Mouse (Mus musculus): ENCODE data around the gene Dap3. TPM values are rescaled to one million over a fixed set of nuclear protein-coding genes. Genes with fewer than 3 reads are reported as not detected.
"Not testable (repeated sequence)": the region's sequence is repeated elsewhere in the genome, so short reads cannot be mapped to it uniquely, and the experiment has no call there.

The Dap3 gene
- total RNA-seq, 2 experiments from 2014 or later: 65.5 to 79.9 TPM

- no peak for TF ChIP-seq CTCF (IDR thresholded peaks at IDR 0.05)
- intact Hi-C loops (cut with DNase I): no loop called here
- no peak for DNase-seq
- Histone ChIP-seq H3K4me3 (no peak overlapping the region), H3K27ac (no peak overlapping the region)
These were observed 45.2 kb downstream of the Dap3 start for GRCm38 (mm10) chr3:88905741-88906140.

GRCm38 (mm10) chr3:88905209-88905608 is 45.8 kb downstream of the Dap3 start:
- intact Hi-C loops (cut with DNase I): no loop called here
- Histone ChIP-seq H3K27ac (no peak overlapping the region), H3K4me3 (no peak overlapping the region)
- DNase-seq: no peak
- no peak for TF ChIP-seq CTCF (IDR thresholded peaks at IDR 0.05)

- H3K27ac ChIP-seq: no peak overlapping the region
- H3K4me3 ChIP-seq: no peak overlapping the region
- no peak for DNase-seq
- intact Hi-C loops (cut with DNase I): no loop called here
- TF ChIP-seq CTCF (IDR thresholded peaks at IDR 0.05): no peak
These were observed 46.2 kb downstream of the Dap3 start for GRCm38 (mm10) chr3:88904803-88905202.

- intact Hi-C loops (cut with DNase I); DNase-seq; H3K4me3 ChIP-seq; H3K27ac ChIP-seq: not testable (repeated sequence)
These were observed 58.0 kb downstream of the Dap3 start for GRCm38 (mm10) chr3:88893011-88893410.

- DNase-seq; H3K27ac ChIP-seq; intact Hi-C loops (cut with DNase I); H3K4me3 ChIP-seq: not testable (repeated sequence)
These were observed 68.4 kb downstream of the Dap3 start for GRCm38 (mm10) chr3:88882536-88882935.

Other genes with a start within 250 kb of the Dap3 start
- 10 to 100 TPM; 20.8 to 20.9 TPM for gene Rit1, start 234.3 kb downstream of the Dap3 start, total RNA-seq (2021)
- gene Syt11, start 176.0 kb downstream of the Dap3 start, total RNA-seq (2021): 1 to 10 TPM; 2.7 to 5.2 TPM
- 10 to 100 TPM; 14.2 to 15.9 TPM for gene Gon4l, start 116.0 kb downstream of the Dap3 start, total RNA-seq (2021)
- 1 to 10 TPM; 7.0 to 8.6 TPM for gene Msto1, start 37.2 kb downstream of the Dap3 start, total RNA-seq (2021)
- gene Ash1l, start 559 bp downstream of the Dap3 start, total RNA-seq (2021): 10 to 100 TPM; 34.2 to 35.6 TPM
- gene Rusc1, start 142.1 kb upstream of the Dap3 start, total RNA-seq (2021): 10 to 100 TPM; 16.8 to 20.5 TPM
- not detected for gene Gm43738, start 149.9 kb upstream of the Dap3 start, total RNA-seq (2021)
- gene Fdps, start 150.8 kb upstream of the Dap3 start, total RNA-seq (2021): 10 to 100 TPM; 24.8 to 28.8 TPM
- not detected for gene Pklr, start 185.0 kb upstream of the Dap3 start, total RNA-seq (2021)
- under 1 TPM; 0.31 to 0.43 TPM for gene Hcn3, start 209.0 kb upstream of the Dap3 start, total RNA-seq (2021)
- 10 to 100 TPM; 16.0 to 21.4 TPM for gene Clk2, start 213.6 kb upstream of the Dap3 start, total RNA-seq (2021)
- gene Scamp3, start 226.3 kb upstream of the Dap3 start, total RNA-seq (2021): 10 to 100 TPM; 37.7 to 39.0 TPM
- 10 to 100 TPM; 15.8 to 17.2 TPM for gene Fam189b, start 232.0 kb upstream of the Dap3 start, total RNA-seq (2021)

Measured in gastrocnemius, adult 2 months (tissue).